Mouse (Mus musculus) ES-E14 (cell line): ENCODE measurements around the gene Vamp1.

Experiments
- CHD2 ChIP-seq: IDR thresholded peaks from 2 replicates; pipeline ENCODE4 v1.6.1; 2014; ENCODE audit warnings: mild to moderate bottlenecking, low read depth, low read length, inconsistent platforms
- HCFC1 ChIP-seq: IDR thresholded peaks from 2 replicates; pipeline ENCODE4 v1.6.1; 2012; ENCODE audit warnings: low read length, inconsistent platforms, borderline replicate concordance; ENCODE audit not compliant: insufficient read depth
- ZC3H11A ChIP-seq: IDR thresholded peaks from 2 replicates; pipeline ENCODE4 v1.6.1; 2012; ENCODE audit warnings: low read depth, mild to moderate bottlenecking, inconsistent platforms, low read length, borderline replicate concordance
- ZNF384 ChIP-seq: IDR thresholded peaks from 2 replicates; pipeline ENCODE4 v1.6.1; 2012; ENCODE audit warnings: low read depth, low read length, inconsistent platforms

DNA sequence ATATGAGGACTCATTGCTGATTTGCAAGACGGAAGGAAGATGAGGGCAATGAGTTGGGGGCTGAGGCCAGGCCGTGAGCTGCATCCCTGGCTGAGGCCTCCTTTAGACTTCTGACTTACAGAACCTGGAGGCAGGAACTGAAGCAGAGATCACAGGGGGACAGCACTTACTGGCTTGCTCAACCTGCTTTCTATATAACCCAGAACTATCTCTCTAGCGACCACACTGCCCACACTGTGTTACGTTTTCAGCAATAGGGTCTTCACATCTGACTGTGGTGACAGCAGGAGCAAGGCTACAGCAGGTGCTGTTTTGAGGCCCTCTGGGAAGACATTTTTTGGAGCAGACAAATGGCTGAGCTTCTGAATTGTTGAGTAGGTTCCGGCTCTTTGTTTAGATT, 25.3 kb downstream of the Vamp1 start:
- TF ChIP-seq CHD2 = no peak
- TF ChIP-seq ZC3H11A = no peak
- no peak for TF ChIP-seq HCFC1
- no peak for TF ChIP-seq ZNF384
